Mouse (Mus musculus): ENCODE measurements around the gene Grap. TPM values are rescaled to one million over a fixed set of nuclear protein-coding genes. Genes with fewer than 3 reads are reported as not detected.

Grap gene
- total RNA-seq, 2 experiments from 2014 or later, result 11.5 to 15.0 TPM

GRCm38 (mm10) chr11:61714346-61715117, 61.5 kb downstream of the Grap start:
- peak; percentile 71 to 74 for DNase-seq
- intact Hi-C loops (cut with DNase I), result loop anchor here (1.0 to 10.0 kb wide), 8 partner anchors 48 to 610 kb away; partner anchors contain the start of gene B9d1

- DNase-seq, result no peak
- intact Hi-C loops (cut with DNase I), result loop anchor here (2.0 to 10.0 kb wide), 5 partner anchors 86 to 610 kb away; no protein-coding TSS in a partner anchor
Measured at GRCm38 (mm10) chr11:61715130-61715529, 62.1 kb downstream of the Grap start.

GRCm38 (mm10) chr11:61717990-61718389, 64.9 kb downstream of the Grap start:
- intact Hi-C loops (cut with DNase I), result loop anchor here (5.0 to 10.0 kb wide), 3 partner anchors 371 to 613 kb away; no protein-coding TSS in a partner anchor

GRCm38 (mm10) chr11:61719387-61719786, 66.3 kb downstream of the Grap start:
- intact Hi-C loops (cut with DNase I), result loop anchor here (5.0 to 10.0 kb wide), 3 partner anchors 372 to 615 kb away; no protein-coding TSS in a partner anchor
- DNase-seq, result no peak

More at GRCm38 (mm10) chr11:61717990-61718389, 64.9 kb downstream of the Grap start:
- DNase-seq, result no peak

- no peak for DNase-seq
- intact Hi-C loops (cut with DNase I), result loop anchor here (5.0 to 10.0 kb wide), 3 partner anchors 373 to 615 kb away; no protein-coding TSS in a partner anchor
Measured at GRCm38 (mm10) chr11:61719826-61720225, 66.8 kb downstream of the Grap start.

GRCm38 (mm10) chr11:61720636-61721035, 67.6 kb downstream of the Grap start, which contains the start of gene Slc5a10:
TSS of gene Slc5a10 (minus strand) at chr11:61720826.
- intact Hi-C loops (cut with DNase I), result no loop called here
- no peak for DNase-seq

- no peak for DNase-seq
- intact Hi-C loops (cut with DNase I), result no loop called here
Measured at GRCm38 (mm10) chr11:61722077-61722476, 69.0 kb downstream of the Grap start.

Other genes starting within 250 kb of the Grap start
- not detected for gene Rnf112, start 199.1 kb upstream of the Grap start, total RNA-seq (2021)
- gene Mfap4, start 167.8 kb upstream of the Grap start, total RNA-seq (2021), result 10 to 100 TPM; 32.3 to 38.4 TPM
- gene Mapk7, start 158.9 kb upstream of the Grap start, total RNA-seq (2021), result 1 to 10 TPM; 5.7 to 6.4 TPM
- gene B9d1, start 148.1 kb upstream of the Grap start, total RNA-seq (2021), result 1 to 10 TPM; 6.2 to 7.4 TPM
- 10 to 100 TPM; 24.0 to 26.9 TPM for gene Epn2, start 73.6 kb upstream of the Grap start, total RNA-seq (2021)
- under 1 TPM; 0.11 to 0.16 TPM for gene Fam83g, start 30.8 kb downstream of the Grap start, total RNA-seq (2021)
- gene Slc5a10, start 67.6 kb downstream of the Grap start, total RNA-seq (2021), result not detected
- 1 to 10 TPM; 6.7 to 7.4 TPM for gene Prpsap2, start 108.8 kb downstream of the Grap start, total RNA-seq (2021)
- 10 to 100 TPM; 51.0 to 55.7 TPM for gene Ulk2, start 201.8 kb downstream of the Grap start, total RNA-seq (2021)

Data from heart, postnatal 36 days (tissue).